Mouse (Mus musculus): ENCODE data around the gene Slc35a2.
"Not testable (repeated sequence)": the region's sequence is repeated elsewhere in the genome, so short reads cannot be mapped to it uniquely, and the experiment has no call there.

DNA sequence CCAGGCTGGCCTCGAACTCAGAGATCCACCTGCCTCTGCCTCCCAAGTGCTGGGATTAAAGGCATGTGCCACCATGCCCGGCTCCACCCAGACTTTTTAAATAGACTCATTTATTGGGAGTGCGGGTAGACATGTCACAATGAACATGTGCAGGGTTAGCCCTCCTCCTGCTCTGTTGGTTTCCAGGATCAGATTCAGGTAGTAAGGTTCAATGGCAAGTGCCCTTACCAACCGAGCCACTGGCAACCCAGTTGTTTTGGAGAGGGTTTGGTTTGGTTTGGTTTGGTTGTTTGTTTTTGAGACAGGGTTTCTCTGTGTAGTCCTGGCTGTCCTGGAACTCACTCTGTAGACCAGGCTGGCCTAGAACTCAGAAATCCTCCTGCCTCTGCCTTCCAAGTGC is 25.4 kb downstream of the Slc35a2 start, which contains the start of gene Gm10490:
- not testable (repeated sequence) for TF ChIP-seq GATA1, TAL1 (IDR thresholded peaks at IDR 0.05; ENCODE audit: low read length)
